Mouse (Mus musculus): ENCODE data around the gene Hck. TPM values are rescaled to one million over a fixed set of nuclear protein-coding genes. Genes with fewer than 3 reads are reported as not detected.
A peak's percentile ranks its signal among the peaks of the same experiment; 100 is the strongest.

The Hck gene
- polyA plus RNA-seq, 1 experiment from 2014 or later: 1.4 TPM

DNA sequence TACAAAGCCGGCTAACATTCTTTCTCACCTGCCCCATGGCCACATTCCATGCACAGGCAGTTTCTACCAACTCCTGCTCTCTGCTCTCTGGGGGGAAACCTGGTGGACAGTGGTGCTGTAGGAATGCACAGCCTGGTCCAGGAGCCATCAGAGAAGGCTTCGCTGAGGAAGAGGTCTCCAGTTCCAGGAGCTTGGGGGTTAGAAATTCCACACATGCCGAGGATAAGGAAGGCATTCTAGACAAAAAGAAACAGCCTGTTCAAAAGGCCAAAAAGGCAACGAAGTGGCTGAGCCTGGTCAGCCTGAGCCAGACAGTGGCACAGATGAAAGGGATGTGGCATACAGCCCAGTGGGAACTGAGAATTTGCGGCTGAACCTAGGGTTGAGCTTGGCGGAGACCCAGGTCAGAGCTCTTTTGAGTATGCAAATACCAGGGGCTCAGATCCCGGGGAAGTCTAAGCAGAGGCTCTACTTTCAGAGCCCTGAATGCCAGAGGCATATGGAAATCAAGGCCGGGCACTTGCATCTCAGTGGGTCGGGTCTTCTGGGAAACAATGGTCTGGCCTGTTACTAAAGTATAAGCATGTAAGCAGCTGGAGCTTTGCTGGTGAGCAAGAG lies 31.8 kb downstream of the Hck start:
- H3K4me2 ChIP-seq (replicated peaks): no peak overlapping the region
- no peak overlapping the region for H3K27ac ChIP-seq (replicated peaks)
- no peak overlapping the region for H3K4me3 ChIP-seq
- no peak; the same call in 1 of the 2 replicates for ATAC-seq (replicated peaks)
- H3K36me3 ChIP-seq: no peaks in the 10 kb centered on the region
- peaks cover 5% of the 10 kb centered on the region; the same call in 1 of the 2 replicates for H3K27me3 ChIP-seq
- H3K9me3 ChIP-seq: no peaks in the 10 kb centered on the region
- WGBS: 10% methylated on average over 9 of the region's 9 CpGs
- no peak overlapping the region for H3K9ac ChIP-seq (replicated peaks)
- H3K4me1 ChIP-seq: peaks cover 11% of the 10 kb centered on the region

- no peaks in the 10 kb centered on the region for H3K9me3 ChIP-seq
- 30% methylated on average over 10 of the region's 10 CpGs for WGBS
- no peak for ATAC-seq (replicated peaks)
- 0 out of 2 replicates have a peak overlapping the region, but pooled peaks have one; percentile 19 for H3K9ac ChIP-seq (replicated peaks)
- H3K27ac ChIP-seq (replicated peaks): no peak overlapping the region
- H3K36me3 ChIP-seq: no peaks in the 10 kb centered on the region
- no peak overlapping the region for H3K4me2 ChIP-seq (replicated peaks)
- peaks cover 11% of the 10 kb centered on the region for H3K4me1 ChIP-seq
- H3K4me3 ChIP-seq: no peak overlapping the region
- H3K27me3 ChIP-seq: peaks cover 5% of the 10 kb centered on the region; the same call in 1 of the 2 replicates
These were observed 34.4 kb downstream of the Hck start for GRCm38 (mm10) chr2:153142620-153143199.

DNA sequence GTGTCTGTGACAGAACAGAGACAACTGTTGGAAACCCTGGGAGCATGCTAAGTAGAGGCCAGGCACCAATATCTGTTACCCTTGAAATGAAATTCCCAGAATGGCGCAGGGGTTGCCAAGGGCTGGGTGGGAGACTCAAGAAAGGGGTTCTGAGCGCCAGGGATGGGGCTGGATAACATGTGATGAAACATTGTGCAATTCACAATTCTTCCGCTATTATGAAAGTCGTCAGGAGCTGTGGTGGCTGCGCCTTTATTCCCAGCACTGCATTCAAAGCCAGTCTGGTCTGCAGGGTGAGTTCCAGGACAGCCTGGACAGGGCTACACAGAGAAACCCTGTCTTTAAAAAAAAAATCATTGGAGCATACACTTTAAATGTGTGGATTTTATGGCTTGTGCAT lies 37.1 kb downstream of the Hck start:
- ATAC-seq (replicated peaks): no peak
- Histone ChIP-seq H3K4me3 (no peak overlapping the region), H3K27me3 (peaks cover 5% of the 10 kb centered on the region; the same call in 1 of the 2 replicates), H3K9me3 (no peaks in the 10 kb centered on the region), H3K9ac (replicated peaks) (no peak overlapping the region), H3K4me1 (peaks cover 5% of the 10 kb centered on the region), H3K36me3 (no peaks in the 10 kb centered on the region), H3K4me2 (replicated peaks) (no peak overlapping the region), H3K27ac (replicated peaks) (no peak overlapping the region)
- 75% methylated on average over 5 of the region's 5 CpGs for WGBS

- Histone ChIP-seq H3K27ac (replicated peaks) (no peak overlapping the region), H3K9ac (replicated peaks) (no peak overlapping the region), H3K4me1 (peaks cover 4% of the 10 kb centered on the region; the same call in 1 of the 2 replicates), H3K36me3 (no peaks in the 10 kb centered on the region), H3K27me3 (peaks cover 4% of the 10 kb centered on the region; the same call in 1 of the 2 replicates), H3K4me2 (replicated peaks) (no peak overlapping the region), H3K4me3 (no peak overlapping the region), H3K9me3 (no peaks in the 10 kb centered on the region)
- WGBS: 87% methylated on average over 3 of the region's 3 CpGs
- ATAC-seq (replicated peaks): no peak
These were observed 39.0 kb downstream of the Hck start for GRCm38 (mm10) chr2:153147236-153147635.

DNA sequence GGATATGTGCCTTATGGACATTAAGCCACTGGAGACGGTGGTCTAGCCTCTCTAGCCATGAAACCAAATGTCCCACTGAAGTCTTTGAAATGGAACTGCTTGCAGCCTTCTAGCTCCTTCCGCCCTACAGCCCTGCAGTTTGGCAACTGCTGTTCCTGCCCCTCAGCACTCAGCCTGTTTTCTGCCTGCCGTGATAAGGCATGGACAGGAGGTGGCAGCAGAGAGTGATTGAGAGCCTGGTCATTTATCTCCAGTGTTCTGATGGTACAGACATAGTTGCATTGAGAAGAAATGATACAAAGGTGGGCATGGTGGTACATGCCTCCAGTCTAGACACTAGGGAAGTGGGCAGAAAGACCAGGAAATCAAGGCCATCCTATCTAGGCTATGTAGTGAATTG lies 39.4 kb downstream of the Hck start:
- WGBS: 21% methylated on average over 3 of the region's 3 CpGs
- ATAC-seq (replicated peaks): peak; percentile 58
- no peak overlapping the region for H3K4me2 ChIP-seq (replicated peaks)
- no peaks in the 10 kb centered on the region for H3K27me3 ChIP-seq
- no peak overlapping the region for H3K9ac ChIP-seq (replicated peaks)
- H3K27ac ChIP-seq (replicated peaks): no peak overlapping the region
- H3K4me3 ChIP-seq: no peak overlapping the region
- no peaks in the 10 kb centered on the region for H3K36me3 ChIP-seq
- H3K4me1 ChIP-seq: peaks cover under 1% of the 10 kb centered on the region; the same call in 1 of the 2 replicates
- H3K9me3 ChIP-seq: no peaks in the 10 kb centered on the region

DNA sequence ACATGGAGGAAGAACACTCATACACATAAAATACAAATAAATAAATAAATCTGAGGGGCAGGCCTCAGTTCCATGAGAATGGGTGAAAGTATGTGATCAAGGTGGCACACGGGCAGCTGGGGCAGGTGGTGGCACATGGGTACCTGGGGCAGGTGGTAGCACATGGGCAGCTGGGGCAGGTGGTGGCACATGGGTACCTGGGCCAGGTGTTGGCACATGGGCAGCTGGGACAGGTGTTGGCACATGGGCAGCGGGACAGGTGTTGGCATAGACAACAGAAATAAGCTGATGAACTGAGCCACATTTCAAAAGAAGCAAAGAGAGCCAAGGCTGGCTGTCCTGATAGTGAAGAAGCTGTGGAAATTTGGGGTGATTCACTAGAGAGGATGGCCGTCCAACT lies 41.5 kb downstream of the Hck start:
- ATAC-seq (replicated peaks): no peak
- no peaks in the 10 kb centered on the region for H3K36me3 ChIP-seq
- 85% methylated on average over 3 of the region's 3 CpGs for WGBS

DNA sequence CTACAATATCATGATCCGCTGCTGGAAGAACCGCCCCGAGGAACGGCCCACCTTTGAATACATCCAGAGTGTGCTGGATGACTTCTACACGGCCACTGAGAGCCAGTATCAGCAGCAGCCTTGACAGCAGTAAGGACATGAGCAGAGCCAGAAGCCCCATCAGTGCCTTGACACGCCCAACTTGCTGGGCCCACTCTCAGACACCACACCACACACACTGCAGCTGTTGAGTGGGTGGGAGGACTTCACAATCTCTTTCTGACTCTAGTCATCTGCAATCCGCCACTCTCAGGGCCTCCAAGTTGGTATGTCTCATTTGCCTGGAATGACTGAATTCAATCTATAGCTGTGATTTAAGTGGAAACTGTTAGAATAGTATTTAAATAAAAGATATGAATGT lies 42.8 kb downstream of the Hck start:
- peaks cover 3% of the 10 kb centered on the region; the same call in 1 of the 2 replicates for H3K27me3 ChIP-seq
- no peak overlapping the region for H3K9ac ChIP-seq (replicated peaks)
- WGBS: 78% methylated on average over 7 of the region's 7 CpGs
- no peak for ATAC-seq (replicated peaks)
- H3K9me3 ChIP-seq: no peaks in the 10 kb centered on the region
- H3K27ac ChIP-seq (replicated peaks): no peak overlapping the region
- no peak overlapping the region for H3K4me3 ChIP-seq
- H3K4me1 ChIP-seq: no peaks in the 10 kb centered on the region
- no peaks in the 10 kb centered on the region for H3K36me3 ChIP-seq
- no peak overlapping the region for H3K4me2 ChIP-seq (replicated peaks)

More for the DNA sequence above, 41.5 kb downstream of the Hck start:
- H3K9me3 ChIP-seq: no peaks in the 10 kb centered on the region
- no peak overlapping the region for H3K4me3 ChIP-seq
- no peak overlapping the region for H3K4me2 ChIP-seq (replicated peaks)
- no peaks in the 10 kb centered on the region for H3K4me1 ChIP-seq
- peaks cover 3% of the 10 kb centered on the region; the same call in 1 of the 2 replicates for H3K27me3 ChIP-seq
- H3K9ac ChIP-seq (replicated peaks): no peak overlapping the region
- no peak overlapping the region for H3K27ac ChIP-seq (replicated peaks)

DNA sequence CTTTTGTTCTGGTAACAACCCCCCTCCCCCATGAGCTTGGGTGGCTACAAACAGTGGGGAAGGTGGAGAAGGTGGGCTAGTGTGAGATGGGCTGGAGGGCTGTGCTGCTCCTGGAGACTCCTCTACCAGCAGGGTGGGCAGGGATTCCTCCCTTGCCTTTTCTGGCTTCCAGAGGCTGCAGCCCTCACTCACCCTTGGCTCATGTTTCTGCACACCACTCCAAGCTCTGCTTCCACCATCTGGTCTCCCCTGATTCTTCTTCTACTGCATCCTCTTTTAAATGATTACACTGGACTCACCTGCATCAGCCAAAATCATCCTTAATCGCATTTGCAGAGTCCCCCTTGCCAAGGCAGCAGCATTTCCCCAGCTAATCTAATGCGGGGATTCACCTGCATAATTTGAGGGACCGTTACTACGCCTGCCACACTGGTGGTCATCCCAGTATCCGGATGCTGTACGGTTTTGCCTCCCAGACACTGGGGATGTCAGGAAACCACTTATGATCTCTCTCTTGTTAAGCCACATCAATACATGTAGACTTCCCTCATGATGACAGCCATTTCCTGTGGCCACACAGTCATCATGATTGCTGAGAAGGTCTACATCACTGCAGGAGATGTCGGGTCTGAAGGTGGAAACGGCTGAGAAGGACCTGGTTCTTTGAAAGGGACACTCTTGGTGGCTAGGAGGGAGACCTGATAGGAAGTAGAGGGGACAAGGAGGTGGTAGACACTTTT lies 43.8 kb downstream of the Hck start:
- Histone ChIP-seq H3K4me3 (no peak overlapping the region), H3K4me2 (replicated peaks) (no peak overlapping the region), H3K9me3 (no peaks in the 10 kb centered on the region), H3K4me1 (no peaks in the 10 kb centered on the region), H3K36me3 (no peaks in the 10 kb centered on the region), H3K27ac (replicated peaks) (no peak overlapping the region), H3K27me3 (peaks cover 3% of the 10 kb centered on the region; the same call in 1 of the 2 replicates), H3K9ac (replicated peaks) (no peak overlapping the region)
- no peak for ATAC-seq (replicated peaks)
- 83% methylated on average over 8 of the region's 8 CpGs for WGBS

GRCm38 (mm10) chr2:153153033-153153450 lies 44.8 kb downstream of the Hck start:
- Histone ChIP-seq H3K9me3 (no peaks in the 10 kb centered on the region), H3K27me3 (peaks cover 3% of the 10 kb centered on the region; the same call in 1 of the 2 replicates), H3K36me3 (no peaks in the 10 kb centered on the region), H3K4me3 (no peak overlapping the region), H3K27ac (replicated peaks) (no peak overlapping the region), H3K4me1 (no peaks in the 10 kb centered on the region), H3K4me2 (replicated peaks) (no peak overlapping the region), H3K9ac (replicated peaks) (no peak overlapping the region)
- 70% methylated on average over 4 of the region's 4 CpGs for WGBS
- ATAC-seq (replicated peaks): no peak

- WGBS: 86% methylated on average over 2 of the region's 3 CpGs
- no peak overlapping the region for H3K27ac ChIP-seq (replicated peaks)
- ATAC-seq (replicated peaks): no peak
These were observed 49.0 kb downstream of the Hck start for GRCm38 (mm10) chr2:153157270-153157669.

DNA sequence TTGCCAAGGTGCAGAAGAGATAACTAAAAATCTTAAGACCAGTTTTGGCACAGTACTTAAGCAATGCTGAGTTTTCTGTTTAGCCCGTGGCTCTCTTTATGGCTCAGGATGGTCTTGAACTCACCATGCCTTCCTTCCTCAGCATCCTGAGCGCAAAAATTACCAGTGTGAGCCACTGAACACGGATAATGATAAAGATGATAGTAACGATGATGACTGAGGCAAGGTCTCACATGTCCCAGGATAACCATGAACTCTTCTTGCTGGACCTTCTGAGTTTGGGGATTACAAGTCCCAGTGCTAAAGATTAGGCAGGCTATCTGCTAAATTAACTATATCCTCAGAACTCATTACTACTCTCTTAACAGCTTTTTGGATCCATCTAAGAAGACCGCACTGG lies 51.9 kb downstream of the Hck start:
- no peak overlapping the region for H3K27ac ChIP-seq (replicated peaks)
- H3K4me1 ChIP-seq: peaks cover 12% of the 10 kb centered on the region
- H3K4me2 ChIP-seq (replicated peaks): no peak overlapping the region
- no peaks in the 10 kb centered on the region for H3K9me3 ChIP-seq
- ATAC-seq (replicated peaks): no peak
- 89% methylated on average over 5 of the region's 5 CpGs for WGBS
- H3K36me3 ChIP-seq: no peaks in the 10 kb centered on the region
- no peak overlapping the region for H3K4me3 ChIP-seq
- H3K27me3 ChIP-seq: peaks cover 6% of the 10 kb centered on the region; the same call in 1 of the 2 replicates
- H3K9ac ChIP-seq (replicated peaks): no peak overlapping the region

More at GRCm38 (mm10) chr2:153157270-153157669, 49.0 kb downstream of the Hck start:
- H3K9me3 ChIP-seq: no peaks in the 10 kb centered on the region
- peaks cover 8% of the 10 kb centered on the region for H3K27me3 ChIP-seq
- no peak overlapping the region for H3K9ac ChIP-seq (replicated peaks)
- no peaks in the 10 kb centered on the region for H3K36me3 ChIP-seq
- H3K4me3 ChIP-seq: no peak overlapping the region
- H3K4me1 ChIP-seq: peaks cover 5% of the 10 kb centered on the region
- H3K4me2 ChIP-seq (replicated peaks): no peak overlapping the region
